Mouse (Mus musculus) thymus, postnatal 36 days (tissue): ENCODE results near the gene Gm13285.
"Not testable (repeated sequence)": the region's sequence is repeated elsewhere in the genome, so short reads cannot be mapped to it uniquely, and the experiment has no call there.

Source experiments
- DNase-seq, 2 experiments: peaks; one replicate each; pipeline ENCODE4 v3.0.0; 2022; ENCODE audit warnings: mixed read lengths in 2 of 2

The Gm13285 gene

GRCm38 (mm10) chr4:88797097-88797496 is 2.4 kb upstream of the Gm13285 start, which contains the start of gene Gm13279:
Gene Gm13279, plus strand, starts transcription at chr4:88797397.
- not testable (repeated sequence) for DNase-seq

- not testable (repeated sequence) for DNase-seq
These were observed 3.5 kb downstream of the Gm13285 start, which contains the start of gene Gm13287 for GRCm38 (mm10) chr4:88802954-88803353. Gene Gm13287, plus strand, starts transcription at chr4:88803254.

- DNase-seq = not testable (repeated sequence)
These were observed 5.8 kb downstream of the Gm13285 start, which contains the start of gene Gm13288 for GRCm38 (mm10) chr4:88805231-88805630. Gene Gm13288, plus strand, starts transcription at chr4:88805531.

- peak in 1 of 2 experiments; percentile 13 for DNase-seq
These were observed 6.3 kb downstream of the Gm13285 start for GRCm38 (mm10) chr4:88805761-88806160.

GRCm38 (mm10) chr4:88815928-88816327 is 16.5 kb downstream of the Gm13285 start, which contains the start of gene Ifna7:
Gene Ifna7, plus strand, starts transcription at chr4:88816228.
- no peak for DNase-seq

- no peak for DNase-seq
These were observed 20.2 kb downstream of the Gm13285 start, which contains the start of gene Ifna11 for GRCm38 (mm10) chr4:88819659-88820058. Gene Ifna11, plus strand, starts transcription at chr4:88819959.

- DNase-seq = no peak
These were observed 23.5 kb downstream of the Gm13285 start for GRCm38 (mm10) chr4:88822995-88823394.

- DNase-seq = not testable (repeated sequence)
These were observed 27.7 kb downstream of the Gm13285 start, which contains the start of gene Ifna6 for GRCm38 (mm10) chr4:88827116-88827515. Gene Ifna6, plus strand, starts transcription at chr4:88827416.

GRCm38 (mm10) chr4:88830523-88830922 is 31.1 kb downstream of the Gm13285 start:
- DNase-seq = peak; percentile 22 to 48

GRCm38 (mm10) chr4:88835225-88835624 is 35.8 kb downstream of the Gm13285 start, which contains the start of gene Ifna5:
Gene Ifna5, plus strand, starts transcription at chr4:88835525.
- DNase-seq = not testable (repeated sequence)

GRCm38 (mm10) chr4:88838828-88839227 is 39.4 kb downstream of the Gm13285 start:
- no peak for DNase-seq

- no peak for DNase-seq
These were observed 40.6 kb downstream of the Gm13285 start for GRCm38 (mm10) chr4:88840058-88840457.

GRCm38 (mm10) chr4:88841438-88841911 is 42.0 kb downstream of the Gm13285 start, which contains the start of gene Ifna4:
Gene Ifna4, plus strand, starts transcription at chr4:88841861.
- no peak for DNase-seq

- DNase-seq = no peak
These were observed 45.9 kb downstream of the Gm13285 start for GRCm38 (mm10) chr4:88845334-88845733.

- no peak for DNase-seq
These were observed 50.2 kb downstream of the Gm13285 start, which contains the start of gene Ifna1 for GRCm38 (mm10) chr4:88849698-88850097. Gene Ifna1, plus strand, starts transcription at chr4:88850087.
